Mouse (Mus musculus): ENCODE results near the gene Sh3rf1. TPM values are rescaled to one million over a fixed set of nuclear protein-coding genes. Genes with fewer than 3 reads are reported as not detected.

The Sh3rf1 gene
- polyA plus RNA-seq, 1 experiment from 2014 or later, result 8.4 TPM

- no peak for DNase-seq (ENCODE audit: low spot score)
- Histone ChIP-seq H3K36me3 (no peaks in the 10 kb centered on the region), H3K9me3 (peaks cover 7% of the 10 kb centered on the region; the same call in 1 of the 2 replicates), H3K27ac (no peak overlapping the region), H3K27me3 (ENCODE audit: insufficient read depth, poor library complexity, severe bottlenecking) (no peaks in the 10 kb centered on the region), H3K4me3 (no peak overlapping the region), H3K4me1 (peaks cover 14% of the 10 kb centered on the region; the same call in 1 of the 2 replicates)
- WGBS, result 36% methylated on average over 3 of the region's 3 CpGs
These were observed 220.7 kb downstream of the Sh3rf1 start for GRCm38 (mm10) chr8:61444358-61444757.

Other genes with a start within 250 kb of the Sh3rf1 start
- 21.7 and 26.0 TPM in 2 replicates for gene Clcn3, start 240.6 kb upstream of the Sh3rf1 start, polyA plus RNA-seq (2016; fragmentation: Nextera tagmentation; extraction: Ambion mirVana)
- gene Nek1, start 230.7 kb upstream of the Sh3rf1 start, polyA plus RNA-seq (2016; fragmentation: Nextera tagmentation; extraction: Ambion mirVana), result 12.8 and 13.7 TPM in 2 replicates

Data from heart, embryonic 10.5 days (tissue).